Mouse (Mus musculus) midbrain, embryonic 15.5 days (tissue): ENCODE measurements around the gene Cth. TPM values are rescaled to one million over a fixed set of nuclear protein-coding genes. Genes with fewer than 3 reads are reported as not detected.

Source experiments
- ATAC-seq: fragments of 200-750 bp; cut with Nextera tagmentation; replicated peaks from 2 replicates; pipeline ENCODE4 v1.8.0; 2017; ENCODE audit warnings: moderate TSS enrichment
- H3K27ac ChIP-seq: fragments of 300-500 bp; sonication (generic); 2 replicates; pipeline ENCODE4 v1.5.1; 2015; ENCODE audit warnings: mild to moderate bottlenecking, inconsistent platforms
- H3K27me3 ChIP-seq: fragments of 300-500 bp; sonication (generic); replicated peaks from 2 replicates; pipeline ENCODE4 v1.6.1; 2015; ENCODE audit warnings: inconsistent platforms
- H3K36me3 ChIP-seq: fragments of 300-500 bp; sonication (generic); replicated peaks from 2 replicates; pipeline ENCODE4 v1.6.1; 2015; ENCODE audit warnings: inconsistent platforms
- H3K4me1 ChIP-seq: fragments of 300-500 bp; sonication (generic); 2 replicates; pipeline ENCODE4 v1.6.1; 2015; ENCODE audit warnings: inconsistent platforms
- H3K4me2 ChIP-seq: fragments of 300-500 bp; sonication (generic); 2 replicates; pipeline ENCODE4 v1.6.1; 2015; ENCODE audit warnings: inconsistent platforms, mild to moderate bottlenecking, moderate library complexity
- H3K4me3 ChIP-seq: fragments of 300-500 bp; sonication (generic); 2 replicates; pipeline ENCODE4 v1.5.1; 2015; ENCODE audit warnings: mild to moderate bottlenecking, inconsistent platforms
- H3K9ac ChIP-seq: fragments of 300-500 bp; sonication (generic); 2 replicates; pipeline ENCODE4 v1.6.1; 2015; ENCODE audit warnings: mild to moderate bottlenecking, inconsistent platforms
- H3K9me3 ChIP-seq: fragments of 300-500 bp; sonication (generic); 2 replicates; pipeline ENCODE4 v1.6.1; 2016; ENCODE audit warnings: inconsistent platforms
- WGBS: fragments of 180-500 bp; shearing (Covaris S2); methylation state at CpG from one replicate; pipeline ENCODE4 v1.1.7; 2015; ENCODE audit warnings: mixed read lengths; 5-methylcytosine and 5-hydroxymethylcytosine counted together
- polyA plus RNA-seq: library from polyadenylated mRNA; unstranded; fragments of >200 nt; fragmentation: Nextera tagmentation; extraction: Ambion mirVana; gene quantifications from 2 replicates; pipeline ENCODE4 v1.2.1, GENCODE M21; 2015

Cth gene
- polyA plus RNA-seq, 1 experiment from 2014 or later: 2.3 TPM

- ATAC-seq: no peak
- WGBS: 76% methylated on average over 6 of the region's 6 CpGs
- H3K4me1 ChIP-seq: no peaks in the 10 kb centered on the region
- H3K27ac ChIP-seq: no peak overlapping the region
- H3K4me3 ChIP-seq: no peak overlapping the region
- no peaks in the 10 kb centered on the region for H3K9me3 ChIP-seq
- no peak overlapping the region for H3K9ac ChIP-seq
- no peaks in the 10 kb centered on the region for H3K27me3 ChIP-seq
- H3K36me3 ChIP-seq: no peaks in the 10 kb centered on the region
- no peak overlapping the region for H3K4me2 ChIP-seq
Observed at GRCm38 (mm10) chr3:157865431-157865830, 59.4 kb downstream of the Cth start.

- Histone ChIP-seq H3K36me3 (no peaks in the 10 kb centered on the region), H3K9me3 (no peaks in the 10 kb centered on the region), H3K9ac (no peak overlapping the region), H3K4me1 (no peaks in the 10 kb centered on the region), H3K4me3 (no peak overlapping the region), H3K27me3 (no peaks in the 10 kb centered on the region), H3K27ac (no peak overlapping the region), H3K4me2 (no peak overlapping the region)
- no peak for ATAC-seq
- 63% methylated on average over 1 of the region's 1 CpGs for WGBS
Observed at GRCm38 (mm10) chr3:157852806-157853205, 72.1 kb downstream of the Cth start.

DNA sequence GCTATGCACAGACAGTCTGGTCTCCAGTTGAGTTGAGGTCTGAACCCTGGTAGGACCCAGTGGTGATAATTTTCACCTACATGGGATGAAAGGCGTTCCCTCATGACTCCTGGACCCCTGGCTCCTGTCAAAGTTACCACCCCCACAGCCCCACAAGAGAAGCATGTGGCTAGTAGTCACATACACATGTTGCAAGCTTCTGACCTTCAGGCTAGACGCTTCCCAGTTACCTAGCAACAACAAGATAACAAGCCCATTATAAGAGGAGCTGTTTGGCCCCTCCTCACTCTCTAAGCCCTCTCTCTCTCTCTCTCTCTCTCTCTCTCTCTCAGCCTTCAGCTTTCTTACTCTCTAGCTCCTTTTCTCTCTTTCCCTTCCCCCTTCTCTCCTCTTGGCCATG, 76.4 kb downstream of the Cth start:
- no peaks in the 10 kb centered on the region for H3K4me1 ChIP-seq
- H3K27ac ChIP-seq: no peak overlapping the region
- H3K4me3 ChIP-seq: no peak overlapping the region
- no peaks in the 10 kb centered on the region for H3K36me3 ChIP-seq
- no peak for ATAC-seq
- H3K9ac ChIP-seq: no peak overlapping the region
- 38% methylated on average over 2 of the region's 2 CpGs for WGBS
- H3K27me3 ChIP-seq: no peaks in the 10 kb centered on the region
- H3K4me2 ChIP-seq: no peak overlapping the region
- H3K9me3 ChIP-seq: no peaks in the 10 kb centered on the region

DNA sequence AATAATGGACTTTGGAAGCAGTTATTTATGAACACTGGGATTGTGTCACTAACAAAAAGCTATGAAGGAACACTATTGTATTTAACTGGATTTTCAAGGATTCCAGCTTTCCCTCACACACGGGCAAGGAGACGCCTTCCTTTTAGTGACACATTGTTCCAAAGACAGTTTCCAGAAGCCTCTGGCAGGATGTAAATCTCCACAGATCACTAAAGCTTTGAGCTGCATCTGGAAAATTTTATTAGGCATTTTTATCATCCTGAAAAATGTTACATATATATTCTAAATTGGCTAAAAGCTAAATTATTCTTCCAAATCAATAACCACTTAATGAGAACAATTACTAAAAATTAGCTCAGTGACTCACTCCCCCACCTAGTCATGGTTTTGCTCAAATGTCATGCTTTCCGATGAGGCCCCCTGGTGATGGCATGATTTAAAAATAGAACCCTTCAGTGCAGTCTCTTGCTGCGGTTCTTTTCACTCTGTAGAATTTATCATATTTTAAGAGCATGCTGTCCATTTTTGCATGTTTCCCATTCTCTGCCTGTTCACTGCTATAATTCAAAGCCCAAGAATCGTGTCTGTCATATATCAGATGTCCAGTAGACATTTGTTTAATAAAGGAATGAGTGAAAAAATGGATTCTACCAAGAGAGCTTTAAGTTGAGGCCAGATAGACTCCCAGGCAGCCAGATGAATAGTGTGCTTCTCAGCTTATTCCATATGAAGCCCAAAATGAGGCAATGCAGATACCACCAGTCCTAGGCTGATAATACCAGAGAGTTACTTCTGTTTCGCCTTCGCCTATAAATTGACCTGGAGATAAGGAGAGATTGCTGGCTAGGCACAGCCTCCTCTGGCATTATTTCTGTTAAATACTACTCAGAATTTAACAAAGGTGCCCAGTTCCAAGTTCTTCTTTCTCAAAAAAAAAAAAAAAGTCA, 77.3 kb downstream of the Cth start:
- Histone ChIP-seq H3K4me2 (no peak overlapping the region), H3K9me3 (no peaks in the 10 kb centered on the region), H3K27me3 (no peaks in the 10 kb centered on the region), H3K4me1 (no peaks in the 10 kb centered on the region), H3K36me3 (no peaks in the 10 kb centered on the region), H3K27ac (no peak overlapping the region), H3K4me3 (no peak overlapping the region), H3K9ac (no peak overlapping the region)
- WGBS: 71% methylated on average over 7 of the region's 7 CpGs
- ATAC-seq: no peak

Other genes with a start within 250 kb of the Cth start
- gene Ankrd13c, start 22.2 kb upstream of the Cth start, polyA plus RNA-seq: 25.9 and 26.4 TPM in 2 replicates
- 239 and 257 TPM in 2 replicates for gene Srsf11, start 111.6 kb upstream of the Cth start, polyA plus RNA-seq
- gene Lrrc40, start 111.6 kb upstream of the Cth start, polyA plus RNA-seq: 48.3 and 53.2 TPM in 2 replicates